Mouse (Mus musculus): ENCODE results near the gene Tgm4.

The Tgm4 gene

GRCm38 (mm10) chr9:123034426-123034825 is at the start of gene Tgm4:
Tgm4 (plus strand) TSS chr9:123034726.
- no peak for DNase-seq (ENCODE audit: low spot score)

GRCm38 (mm10) chr9:122998406-122999192 is 35.9 kb upstream of the Tgm4 start:
- no peak for DNase-seq (ENCODE audit: low spot score)

DNA sequence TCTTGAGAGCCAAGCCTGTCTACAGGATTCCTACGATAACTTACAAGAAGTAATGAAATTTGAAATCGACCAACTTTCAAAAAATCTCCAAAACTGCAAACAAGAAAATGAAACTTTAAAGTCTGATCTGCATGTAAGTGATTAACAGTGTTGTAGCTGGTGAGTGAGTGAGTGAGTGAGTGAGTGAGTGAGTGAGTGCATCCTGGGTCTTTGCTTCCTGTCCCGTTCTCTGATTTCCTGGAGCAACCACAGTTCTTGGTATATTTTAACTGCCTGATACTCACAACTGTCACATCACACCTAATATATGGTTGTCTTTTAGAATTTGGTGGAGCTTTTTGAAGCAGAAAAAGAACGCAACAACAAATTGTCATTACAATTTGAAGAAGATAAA is 35.3 kb upstream of the Tgm4 start:
- no peak for DNase-seq (ENCODE audit: low spot score)

- DNase-seq (ENCODE audit: low spot score) = no peak
These were observed 29.8 kb upstream of the Tgm4 start for GRCm38 (mm10) chr9:123004718-123005117.

DNA sequence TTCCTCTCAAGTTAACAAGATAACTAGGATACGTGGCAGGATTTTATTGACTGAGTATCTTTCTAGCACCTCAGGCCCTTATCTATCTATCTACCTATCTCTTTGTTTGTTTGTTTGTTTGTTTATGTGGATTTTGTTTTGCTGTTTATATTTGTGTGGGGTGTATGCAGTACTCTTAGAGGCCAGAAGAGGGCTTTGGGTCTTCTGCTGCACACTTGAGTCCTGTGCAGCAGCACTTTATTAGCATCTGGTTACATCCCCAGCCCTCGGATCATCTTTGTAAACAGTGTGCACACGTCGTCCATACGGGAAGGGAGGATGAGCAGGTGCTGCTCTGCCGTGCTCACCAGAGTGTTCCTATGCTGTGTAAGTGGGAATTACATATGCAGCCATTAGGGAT is 28.5 kb upstream of the Tgm4 start:
- no peak for DNase-seq (ENCODE audit: low spot score)

GRCm38 (mm10) chr9:123020995-123021631 is 13.4 kb upstream of the Tgm4 start, which contains the start of gene Tmem42:
Tmem42 (plus strand) TSS chr9:123021326.
- DNase-seq (ENCODE audit: low spot score) = peak; percentile 83

GRCm38 (mm10) chr9:123021636-123022379 is 12.7 kb upstream of the Tgm4 start:
- DNase-seq (ENCODE audit: low spot score) = peak; percentile 4

DNA sequence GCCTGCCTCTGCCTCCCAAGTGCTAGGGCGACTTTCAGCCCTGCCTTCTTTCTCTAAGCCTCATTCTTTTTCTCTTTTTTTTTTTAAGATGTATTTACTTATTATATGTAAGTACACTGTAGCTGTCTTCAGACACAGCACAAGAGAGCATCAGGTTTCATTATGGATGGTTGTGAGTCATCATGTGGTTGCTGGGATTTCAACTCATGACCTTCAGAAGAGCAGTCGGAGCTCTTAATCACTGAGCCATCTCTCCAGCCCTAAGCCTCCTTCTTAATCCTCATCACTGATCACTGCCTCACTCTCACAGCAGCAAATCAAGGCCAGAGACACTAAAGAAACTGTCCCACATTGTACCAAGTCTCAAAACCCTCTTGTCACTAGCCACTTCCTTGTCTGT is 10.3 kb upstream of the Tgm4 start:
- no peak for DNase-seq (ENCODE audit: low spot score)

- DNase-seq (ENCODE audit: low spot score) = no peak
These were observed 2.9 kb upstream of the Tgm4 start for GRCm38 (mm10) chr9:123031496-123032246.

- DNase-seq (ENCODE audit: low spot score) = no peak
These were observed 13.1 kb downstream of the Tgm4 start for GRCm38 (mm10) chr9:123047665-123048064.

DNA sequence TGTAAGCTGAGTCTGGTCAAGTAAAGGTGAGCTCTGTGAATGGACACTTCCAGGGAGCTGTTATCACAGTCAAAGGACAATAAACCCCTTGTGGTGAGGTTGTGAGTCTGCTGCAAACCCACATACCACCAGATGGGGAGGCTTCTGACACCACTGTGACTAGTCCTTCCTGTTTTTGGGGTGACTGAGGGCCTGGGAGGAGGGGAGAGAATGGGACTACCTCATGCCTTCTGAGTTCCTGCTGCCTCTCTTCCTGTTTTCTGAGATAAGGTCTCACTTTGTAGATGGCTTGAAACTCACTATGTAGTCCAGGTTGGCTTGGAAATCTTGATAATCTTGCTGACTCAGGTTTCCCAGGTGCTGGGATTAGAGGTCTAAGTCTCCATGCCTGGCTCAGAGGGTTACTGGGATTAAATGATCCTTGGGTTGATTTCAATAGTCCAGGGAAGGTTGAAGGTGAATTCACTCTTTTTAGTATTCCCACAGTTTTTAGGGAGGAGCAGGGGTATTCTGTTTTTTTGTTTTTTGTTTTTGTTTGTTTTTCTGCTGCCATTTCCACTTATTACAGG is 24.3 kb downstream of the Tgm4 start:
- no peak for DNase-seq (ENCODE audit: low spot score)

DNA sequence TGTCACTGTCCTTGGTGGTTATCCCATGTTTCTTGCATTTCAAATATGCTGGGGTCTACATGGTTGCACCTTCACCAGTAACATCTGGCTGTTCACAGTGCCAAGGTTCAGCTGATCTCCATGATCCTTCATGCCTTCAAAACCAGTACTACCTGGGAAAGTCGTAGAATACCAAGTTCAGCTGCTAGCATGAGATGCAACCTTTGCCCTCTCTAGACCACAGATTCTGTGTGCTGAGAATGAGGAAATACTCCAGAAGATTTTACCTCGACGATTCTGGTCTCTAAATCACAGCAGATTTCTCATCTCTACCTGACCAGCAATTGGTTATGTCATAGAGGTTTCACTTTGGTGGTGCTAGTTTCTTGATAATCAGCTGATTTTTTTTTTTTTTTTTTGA is 25.6 kb downstream of the Tgm4 start:
- no peak for DNase-seq (ENCODE audit: low spot score)

- no peak for DNase-seq (ENCODE audit: low spot score)
These were observed 44.6 kb downstream of the Tgm4 start for GRCm38 (mm10) chr9:123079149-123079548.

DNA sequence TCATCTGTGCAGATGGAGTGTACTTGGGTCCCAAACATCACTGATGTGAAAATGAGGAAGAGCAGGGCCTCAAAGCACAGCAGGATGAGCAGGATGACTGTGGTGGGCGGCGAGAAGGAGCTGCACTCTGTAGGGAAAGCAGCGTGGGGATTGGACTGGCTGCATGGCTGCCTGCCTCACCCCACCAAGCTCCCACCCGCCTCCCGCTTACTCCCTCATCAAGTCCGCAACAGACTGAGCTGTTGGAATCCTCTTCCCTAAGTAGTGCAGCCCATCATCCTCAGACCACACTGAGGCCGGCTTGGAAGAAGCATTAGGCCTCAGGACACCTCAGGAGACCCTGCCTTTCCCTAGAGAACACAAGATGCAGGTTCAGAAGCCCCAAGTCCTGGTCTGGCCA is 45.8 kb downstream of the Tgm4 start:
- no peak for DNase-seq (ENCODE audit: low spot score)

DNA sequence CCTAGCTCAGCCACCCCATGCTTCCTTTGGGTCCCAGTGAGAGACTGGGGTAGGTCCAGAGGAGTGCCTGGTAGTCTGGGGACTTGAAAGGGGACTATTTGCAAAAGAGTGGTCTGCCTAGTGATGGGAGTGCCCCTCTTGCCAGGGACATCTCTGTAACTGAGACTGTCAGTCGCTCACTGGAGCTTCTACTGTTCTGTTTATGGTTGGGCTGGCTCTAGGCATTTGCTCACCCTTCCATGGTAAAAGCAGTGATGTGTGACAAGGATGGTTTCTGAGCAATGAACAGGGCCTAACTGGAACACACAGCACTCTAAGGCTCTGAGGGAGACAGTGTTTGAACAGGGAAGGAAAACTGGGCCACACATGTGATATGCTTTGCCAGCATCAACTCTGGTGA is 46.3 kb downstream of the Tgm4 start:
- DNase-seq (ENCODE audit: low spot score) = no peak

DNA sequence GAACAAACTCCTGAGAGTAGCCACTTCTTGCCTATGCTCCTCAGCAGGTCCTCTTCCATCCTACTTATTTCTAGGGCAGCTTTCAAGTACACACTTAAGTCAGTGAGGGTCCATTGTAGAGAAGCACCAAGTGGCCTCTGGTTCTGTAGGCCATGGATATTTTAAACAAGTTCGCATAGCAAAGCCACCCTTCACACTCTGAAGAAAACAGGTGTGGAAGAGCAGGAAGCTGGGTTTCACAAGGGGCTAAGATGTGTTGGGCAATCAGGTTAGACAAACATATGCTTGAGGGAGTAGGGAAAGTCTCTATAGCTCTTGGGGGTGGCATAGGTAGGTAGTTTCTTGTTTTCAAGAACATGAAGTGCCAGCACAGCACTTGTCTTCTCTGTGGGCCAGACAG is 50.8 kb downstream of the Tgm4 start:
- no peak for DNase-seq (ENCODE audit: low spot score)

GRCm38 (mm10) chr9:123087558-123087957 is 53.0 kb downstream of the Tgm4 start:
- DNase-seq (ENCODE audit: low spot score) = no peak

DNA sequence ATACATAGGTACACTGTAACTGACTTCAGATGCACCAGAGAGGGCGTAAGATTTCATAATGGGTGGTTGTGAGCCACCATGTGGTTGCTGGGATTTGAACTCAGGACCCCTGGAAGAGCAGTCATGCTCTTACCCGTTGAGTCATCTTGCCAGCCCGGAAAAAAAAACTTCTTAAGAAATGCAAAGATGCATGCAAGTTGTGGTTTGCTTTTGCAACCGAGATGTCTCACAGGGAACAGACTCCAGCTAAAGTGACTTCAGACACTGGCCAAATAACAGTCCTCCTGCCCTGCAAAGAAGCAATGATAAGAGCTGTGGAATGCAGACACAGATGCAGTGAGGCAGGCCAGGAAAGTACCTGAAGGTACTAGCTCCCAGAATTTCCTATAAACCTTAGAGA is 56.3 kb downstream of the Tgm4 start:
- DNase-seq (ENCODE audit: low spot score) = no peak

DNA sequence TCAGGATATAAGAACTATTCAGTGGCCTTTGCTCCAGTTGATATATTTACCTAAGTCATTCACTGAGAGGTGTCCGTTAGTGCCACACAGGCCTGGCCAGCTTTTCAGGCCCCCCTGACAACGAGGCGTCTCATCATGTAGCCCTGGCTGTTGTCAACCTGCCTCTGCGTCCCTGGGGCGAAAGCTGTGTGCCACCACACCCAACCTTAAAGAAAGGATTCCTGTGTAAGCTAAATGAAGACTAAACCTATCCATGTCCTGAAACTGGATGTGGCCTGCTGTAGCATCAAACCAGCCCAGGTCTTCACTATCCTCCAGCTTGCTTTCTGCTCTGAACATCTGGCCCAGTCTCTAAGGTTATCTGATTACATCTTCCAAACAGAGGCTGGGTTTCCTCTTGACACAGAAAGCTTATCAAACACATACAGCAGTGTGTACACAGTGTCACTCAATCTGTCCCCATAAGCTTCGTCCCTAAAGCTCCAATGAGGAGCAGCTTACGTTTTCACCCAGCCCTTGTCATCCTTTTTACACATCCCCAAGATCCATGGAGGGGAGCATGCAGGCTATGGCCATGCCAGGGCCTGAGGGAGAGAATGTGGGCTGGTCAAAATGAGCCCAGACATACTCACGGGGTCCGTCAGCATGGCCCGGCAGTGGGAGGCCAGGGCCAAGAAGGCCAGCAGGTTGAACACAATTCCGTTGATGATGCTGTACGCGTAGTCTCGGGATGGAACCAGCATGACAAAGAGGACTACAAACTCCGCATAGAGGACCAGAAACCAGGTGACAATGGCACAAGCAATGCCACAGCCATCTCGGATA is 65.3 kb downstream of the Tgm4 start:
- DNase-seq (ENCODE audit: low spot score) = no peak

DNA sequence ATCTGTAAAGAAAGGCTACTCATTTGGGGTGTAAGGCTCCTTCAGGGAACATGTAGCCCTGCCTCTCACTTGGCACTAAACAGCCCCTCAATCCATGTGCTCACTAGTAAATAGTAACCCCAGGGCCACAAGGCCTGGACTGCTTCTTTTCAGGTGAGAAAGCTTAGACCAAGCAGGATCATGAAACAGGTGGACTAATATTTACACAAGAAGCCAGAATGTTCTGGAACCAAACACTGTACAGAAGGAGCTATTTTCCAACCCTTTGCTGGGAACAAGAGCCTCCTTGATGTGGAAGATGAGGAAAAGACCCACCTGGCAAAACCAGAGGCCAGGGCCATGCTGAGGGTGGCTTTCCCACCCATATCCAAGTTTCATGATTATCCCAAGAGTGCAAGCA is 68.9 kb downstream of the Tgm4 start:
- no peak for DNase-seq (ENCODE audit: low spot score)

GRCm38 (mm10) chr9:123104362-123104761 is 69.8 kb downstream of the Tgm4 start:
- DNase-seq (ENCODE audit: low spot score) = no peak
